Mouse (Mus musculus) liver, embryonic 14.5 days (tissue): ENCODE measurements around the gene Ckap4.
A peak's percentile ranks its signal among the peaks of the same experiment; 100 is the strongest.

Experiments used
- CTCF ChIP-seq: IDR thresholded peaks from 2 replicates; pipeline ENCODE4 v1.5.1; 2016; ENCODE audit warnings: antibody characterized with exemption, low read depth, control low read depth
- EP300 ChIP-seq: IDR thresholded peaks from 2 replicates; pipeline ENCODE4 v1.6.1; 2016; ENCODE audit warnings: antibody characterized with exemption, low read depth

GRCm38 (mm10) chr10:84558511-84558910 lies 24.6 kb upstream of the Ckap4 start:
- TF ChIP-seq EP300, result no peak
- peak; percentile 79 for TF ChIP-seq CTCF
